Mouse (Mus musculus) hindbrain, postnatal 0 days (tissue): ENCODE results near the gene Ppat. TPM values are rescaled to one million over a fixed set of nuclear protein-coding genes. Genes with fewer than 3 reads are reported as not detected.
A peak's percentile ranks its signal among the peaks of the same experiment; 100 is the strongest.

Experiments
- ATAC-seq: fragments of 200-750 bp; cut with Nextera tagmentation; 2 replicates; pipeline ENCODE4 v1.8.0; 2017; ENCODE audit warnings: mild to moderate bottlenecking, moderate TSS enrichment, moderate library complexity
- DNase-seq: peaks from one replicate; pipeline ENCODE4 v3.0.0-alpha.2; 2015; ENCODE audit warnings: low spot score
- H3K27ac ChIP-seq: fragments of 300-500 bp; sonication (generic); 2 replicates; pipeline ENCODE4 v1.5.1; 2014; ENCODE audit warnings: mild to moderate bottlenecking
- H3K27me3 ChIP-seq: fragments of 300-500 bp; sonication (generic); 2 replicates; pipeline ENCODE4 v1.6.1; 2014; ENCODE audit warnings: low read length, mixed read lengths; ENCODE audit not compliant: insufficient read depth
- H3K36me3 ChIP-seq: fragments of 300-500 bp; sonication (generic); 2 replicates; pipeline ENCODE4 v1.6.1; 2014; ENCODE audit warnings: low read length, mixed read lengths; ENCODE audit not compliant: insufficient read depth
- H3K4me1 ChIP-seq: fragments of 300-500 bp; sonication (generic); 2 replicates; pipeline ENCODE4 v1.6.1; 2014; ENCODE audit warnings: antibody characterized with exemption, low read length, mixed read lengths; ENCODE audit not compliant: insufficient read depth
- H3K4me2 ChIP-seq: fragments of 300-500 bp; sonication (generic); 2 replicates; pipeline ENCODE4 v1.6.1; 2014; ENCODE audit warnings: low read depth, mild to moderate bottlenecking, low read length, moderate library complexity, mixed read lengths
- H3K4me3 ChIP-seq: fragments of 300-500 bp; sonication (generic); 2 replicates; pipeline ENCODE4 v1.5.1; 2014; ENCODE audit warnings: low read length
- H3K9ac ChIP-seq: fragments of 300-500 bp; sonication (generic); replicated peaks from 2 replicates; pipeline ENCODE4 v1.6.1; 2014; ENCODE audit warnings: mild to moderate bottlenecking, low read length, moderate library complexity, mixed read lengths
- H3K9me3 ChIP-seq: fragments of 300-500 bp; sonication (generic); 2 replicates; pipeline ENCODE4 v1.6.1; 2016; ENCODE audit warnings: low read length, mixed read lengths
- CTCF ChIP-seq: IDR thresholded peaks from 2 replicates; pipeline ENCODE4 v1.5.1; 2016; ENCODE audit warnings: antibody characterized with exemption, control low read depth, low read depth
- WGBS: fragments of 180-500 bp; shearing (Covaris S2); extraction: QIAGEN DNeasy Blood & Tissue Kit; methylation state at CpG from one replicate; pipeline ENCODE4 v1.1.7; 2014; 5-methylcytosine and 5-hydroxymethylcytosine counted together
- polyA plus RNA-seq: library from polyadenylated mRNA; unstranded; fragments of >200 nt; fragmentation: Nextera tagmentation; extraction: Ambion mirVana; gene quantifications from 2 replicates; pipeline ENCODE4 v1.2.1, GENCODE M21; 2015
- total RNA-seq: library from RNA; depleted of rRNA; stranded (reverse); fragments of >200 nt; gene quantifications from 2 replicates; pipeline ENCODE4 v1.2.3, GENCODE M21; 2014

Gene Ppat
- total and polyA plus RNA-seq, 2 experiments from 2014 or later = 10.7 to 13.0 TPM

- Histone ChIP-seq H3K36me3 (no peaks in the 10 kb centered on the region), H3K4me2 (peak overlapping the region; percentile 97), H3K27me3 (no peaks in the 10 kb centered on the region), H3K27ac (peak overlapping the region; percentile 88), H3K4me1 (0 out of 2 replicates have a peak, but pooled peaks cover 6% of the 10 kb centered on the region), H3K9me3 (no peaks in the 10 kb centered on the region), H3K9ac (peak overlapping the region; percentile 63), H3K4me3 (peak overlapping the region; percentile 64)
- no peak for ATAC-seq
- under 1% methylated on average over 24 of the region's 24 CpGs for WGBS
- DNase-seq = peak; percentile 17
- 0 out of 2 replicates have a peak, but pooled peaks have one; percentile 4 for TF ChIP-seq CTCF
Observed at GRCm38 (mm10) chr5:76950343-76951105, 854 bp downstream of the Ppat start.

DNA sequence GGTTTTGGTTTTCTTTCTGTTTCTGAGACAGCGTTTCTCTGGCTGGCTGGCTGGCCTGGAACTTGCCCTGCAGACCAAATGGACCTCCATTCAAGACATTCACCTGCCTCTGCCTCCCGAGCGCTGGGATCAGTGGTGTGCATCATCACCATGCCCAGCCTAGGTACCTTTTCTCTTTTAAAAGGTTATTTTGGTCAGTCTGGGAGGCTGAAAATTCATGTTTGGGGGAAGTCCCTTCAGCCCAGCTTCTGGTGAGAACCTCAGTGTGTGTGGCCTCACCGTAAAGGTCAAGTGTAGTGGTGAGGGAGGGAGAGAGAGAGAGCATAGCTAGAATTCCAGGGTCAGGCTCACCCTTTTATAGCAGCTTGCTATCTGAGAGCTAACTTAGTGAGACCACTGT, 3.6 kb downstream of the Ppat start:
- DNase-seq = no peak
- no peak overlapping the region for H3K9ac ChIP-seq
- no peak overlapping the region for H3K4me2 ChIP-seq
- ATAC-seq = no peak
- H3K4me1 ChIP-seq = 0 out of 2 replicates have a peak, but pooled peaks cover 4% of the 10 kb centered on the region
- no peaks in the 10 kb centered on the region for H3K36me3 ChIP-seq
- H3K27ac ChIP-seq = no peak overlapping the region
- 95% methylated on average over 4 of the region's 4 CpGs for WGBS
- no peaks in the 10 kb centered on the region for H3K27me3 ChIP-seq
- no peaks in the 10 kb centered on the region for H3K9me3 ChIP-seq
- no peak overlapping the region for H3K4me3 ChIP-seq
- TF ChIP-seq CTCF = no peak

GRCm38 (mm10) chr5:76947142-76947541, 4.2 kb downstream of the Ppat start:
- ATAC-seq (no peak), DNase-seq (no peak)
- H3K4me3 ChIP-seq = no peak overlapping the region
- no peak overlapping the region for H3K4me2 ChIP-seq
- no peaks in the 10 kb centered on the region for H3K9me3 ChIP-seq
- H3K36me3 ChIP-seq = no peaks in the 10 kb centered on the region
- H3K27ac ChIP-seq = no peak overlapping the region
- no peaks in the 10 kb centered on the region for H3K27me3 ChIP-seq
- H3K9ac ChIP-seq = no peak overlapping the region
- no peak for TF ChIP-seq CTCF
- H3K4me1 ChIP-seq = no peaks in the 10 kb centered on the region
- 91% methylated on average over 4 of the region's 4 CpGs for WGBS

DNA sequence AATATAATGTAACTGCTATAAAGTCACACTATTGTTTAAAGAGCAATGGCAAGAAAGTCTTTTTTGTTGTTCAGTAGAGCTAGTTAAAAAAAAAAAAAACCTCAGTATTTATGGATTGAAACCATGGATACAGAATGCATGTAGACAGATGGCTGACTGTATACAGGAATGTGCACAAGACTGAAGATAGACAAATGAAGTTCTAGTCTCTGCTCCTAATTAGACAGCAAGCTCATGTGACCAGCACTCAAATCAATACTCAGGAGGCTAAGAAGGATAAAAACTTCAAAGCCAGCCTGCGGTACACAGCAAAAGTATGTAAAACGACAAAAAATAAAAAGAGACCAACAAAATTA, 5.7 kb downstream of the Ppat start:
- Histone ChIP-seq H3K27ac (no peak overlapping the region), H3K9ac (no peak overlapping the region), H3K4me2 (no peak overlapping the region), H3K4me1 (no peaks in the 10 kb centered on the region), H3K36me3 (no peaks in the 10 kb centered on the region), H3K9me3 (no peaks in the 10 kb centered on the region), H3K27me3 (no peaks in the 10 kb centered on the region), H3K4me3 (no peak overlapping the region)
- 68% methylated on average over 2 of the region's 2 CpGs for WGBS
- ATAC-seq = no peak
- no peak for DNase-seq
- TF ChIP-seq CTCF = no peak

- Histone ChIP-seq H3K27ac (no peak overlapping the region), H3K4me1 (no peaks in the 10 kb centered on the region), H3K9ac (no peak overlapping the region), H3K4me3 (no peak overlapping the region), H3K9me3 (no peaks in the 10 kb centered on the region), H3K27me3 (no peaks in the 10 kb centered on the region), H3K36me3 (no peaks in the 10 kb centered on the region), H3K4me2 (no peak overlapping the region)
- TF ChIP-seq CTCF = no peak
- DNase-seq (no peak), ATAC-seq (no peak)
- 69% methylated on average over 6 of the region's 6 CpGs for WGBS
Observed at GRCm38 (mm10) chr5:76944965-76945677, 6.3 kb downstream of the Ppat start.

DNA sequence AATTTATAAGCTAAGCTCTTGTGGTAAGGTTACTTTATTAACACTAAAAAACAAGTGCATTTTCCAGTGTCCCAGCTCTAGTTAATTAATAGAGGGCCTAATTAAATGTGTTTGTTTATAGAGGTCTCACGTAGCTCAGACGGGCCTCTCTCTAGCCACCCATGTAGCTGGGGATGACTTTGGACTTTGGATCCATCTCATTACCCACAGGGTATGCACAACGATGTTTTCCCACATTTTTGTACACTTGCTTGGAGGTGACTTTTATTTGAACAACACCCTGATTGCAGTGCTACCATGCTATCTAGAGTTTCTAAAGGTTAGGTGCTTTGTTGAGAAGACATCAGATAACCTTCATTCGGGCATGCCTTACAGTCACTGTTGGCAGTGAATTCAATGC, 8.9 kb downstream of the Ppat start:
- Histone ChIP-seq H3K9me3 (no peaks in the 10 kb centered on the region), H3K27me3 (no peaks in the 10 kb centered on the region), H3K4me1 (no peaks in the 10 kb centered on the region), H3K4me3 (no peak overlapping the region), H3K27ac (no peak overlapping the region), H3K4me2 (no peak overlapping the region), H3K9ac (no peak overlapping the region), H3K36me3 (no peaks in the 10 kb centered on the region)
- ATAC-seq (no peak), DNase-seq (no peak)
- 90% methylated on average over 4 of the region's 4 CpGs for WGBS
- TF ChIP-seq CTCF = no peak

DNA sequence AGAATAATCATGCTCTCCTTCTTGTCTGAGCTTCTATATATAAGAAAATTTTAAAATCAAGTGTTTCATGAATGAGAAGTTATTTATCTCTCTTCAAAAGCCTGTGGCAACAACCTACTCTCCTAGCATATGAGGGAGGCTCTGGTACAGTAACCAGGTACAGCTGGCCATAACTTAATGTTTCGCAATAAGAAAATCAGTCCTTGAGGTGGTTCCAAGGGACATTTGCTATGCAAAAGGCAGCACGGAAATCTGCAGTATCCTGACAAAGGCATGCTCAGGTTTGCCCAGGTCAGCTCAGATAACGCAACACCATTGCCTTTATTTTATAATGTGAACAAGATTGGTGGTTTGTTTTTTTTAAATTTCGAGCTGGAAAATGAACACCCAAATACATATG, 9.4 kb downstream of the Ppat start:
- Histone ChIP-seq H3K9ac (no peak overlapping the region), H3K36me3 (no peaks in the 10 kb centered on the region), H3K4me1 (no peaks in the 10 kb centered on the region), H3K4me3 (no peak overlapping the region), H3K27ac (no peak overlapping the region), H3K27me3 (no peaks in the 10 kb centered on the region), H3K4me2 (no peak overlapping the region), H3K9me3 (no peaks in the 10 kb centered on the region)
- TF ChIP-seq CTCF = no peak
- no peak for ATAC-seq
- DNase-seq = no peak
- WGBS = 93% methylated on average over 4 of the region's 4 CpGs
